In the genomic region with DNA sequence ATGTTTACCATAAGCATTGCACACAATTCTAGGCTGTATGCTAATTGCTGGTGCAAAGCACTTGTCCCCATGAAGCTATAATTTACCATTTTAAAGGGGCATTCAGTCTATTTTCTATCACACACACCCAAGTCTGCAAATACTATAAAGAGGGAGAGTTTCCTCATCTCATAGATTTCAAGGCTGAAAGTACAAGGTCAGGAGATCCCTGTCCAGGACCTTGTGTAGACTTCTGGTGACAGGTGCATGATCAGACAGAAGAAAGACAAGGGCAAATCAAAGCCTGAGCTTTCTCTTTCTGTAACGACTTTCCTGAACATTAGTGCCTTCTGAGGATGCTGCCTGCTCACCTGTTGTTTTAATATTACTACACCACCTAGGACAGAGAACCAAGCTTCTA, we compare ENCODE assay signal across 16 mouse cellular contexts.
"Had no signal": no experiment of that assay in that cellular context is flagged by ENCODE, and none has a peak within 500 bp of the region (broad histone marks: within the 10 kb centered on the region; RNA-seq: fewer than 3 reads in every experiment).

No protein-coding gene starts in this region.

- DNase-seq: retina, postnatal 1 day; right cerebral cortex, adult 18-20 months; right cerebral cortex, postnatal 14 days; right cerebral cortex, postnatal 25 days; right cerebral cortex, postnatal 4 days; spleen, adult 18-20 months; thymus, adult 18-20 months; thymus, adult 2 months; thymus, postnatal 14 days; thymus, postnatal 25 days; thymus, postnatal 36 days; thymus, postnatal 4 days had no signal

- H3K9ac ChIP-seq: neural tube, embryonic 13.5 days; neural tube, embryonic 15.5 days; stomach, embryonic 15.5 days had no signal

- H3K4me1 ChIP-seq: neural tube, embryonic 13.5 days; neural tube, embryonic 15.5 days; stomach, embryonic 15.5 days had no signal

- H3K4me2 ChIP-seq: neural tube, embryonic 13.5 days; neural tube, embryonic 15.5 days; stomach, embryonic 15.5 days had no signal

- H3K27me3 ChIP-seq: neural tube, embryonic 13.5 days; neural tube, embryonic 15.5 days; stomach, embryonic 15.5 days had no signal

- H3K27ac ChIP-seq: neural tube, embryonic 13.5 days; neural tube, embryonic 15.5 days; stomach, embryonic 15.5 days; stomach, postnatal 0 days had no signal

- H3K36me3 ChIP-seq: neural tube, embryonic 13.5 days; neural tube, embryonic 15.5 days; stomach, embryonic 15.5 days had no signal

- H3K9me3 ChIP-seq: neural tube, embryonic 13.5 days; neural tube, embryonic 15.5 days; stomach, embryonic 15.5 days had no signal

- H3K4me3 ChIP-seq: neural tube, embryonic 13.5 days; neural tube, embryonic 15.5 days; stomach, embryonic 15.5 days had no signal
